Mouse (Mus musculus): ENCODE measurements around the gene Zfp786.

- TF ChIP-seq CTCF (IDR thresholded peaks at IDR 0.05; ENCODE audit: low read depth, low read length) (no peak), POLR2AphosphoS5 (IDR thresholded peaks at IDR 0.05; ENCODE audit: insufficient replicate concordance, low read depth, low read length) (no peak)
Measured at GRCm38 (mm10) chr6:47780576-47781013, 50.1 kb downstream of the Zfp786 start.

All from G1E (cell line).